Mouse (Mus musculus) neural tube, embryonic 11.5 days (tissue): Measurements from ENCODE around the gene Mslnl. TPM values are rescaled to one million over a fixed set of nuclear protein-coding genes. Genes with fewer than 3 reads are reported as not detected.

Experiments
- ATAC-seq: fragments of 200-750 bp; cut with Nextera tagmentation; 2 replicates; pipeline ENCODE4 v1.8.0; 2017; ENCODE audit warnings: moderate number of reproducible peaks, mild to moderate bottlenecking, moderate TSS enrichment, moderate library complexity; ENCODE audit not compliant: insufficient read depth, low FRiP score, low TSS enrichment
- DNase-seq: peaks from one replicate; pipeline ENCODE4 v3.0.0-alpha.2; 2015; ENCODE audit warnings: low spot score
- H3K27ac ChIP-seq: fragments of 300-500 bp; sonication (generic); 2 replicates; pipeline ENCODE4 v1.5.1; 2014; ENCODE audit warnings: low read depth, mild to moderate bottlenecking, low read length
- H3K27me3 ChIP-seq: fragments of 300-500 bp; sonication (generic); 2 replicates; pipeline ENCODE4 v1.6.1; 2014; ENCODE audit warnings: mild to moderate bottlenecking, low read length, mixed read lengths; ENCODE audit not compliant: control insufficient read depth, insufficient read depth
- H3K36me3 ChIP-seq: fragments of 300-500 bp; sonication (generic); 2 replicates; pipeline ENCODE4 v1.6.1; 2014; ENCODE audit warnings: mild to moderate bottlenecking, low read length, moderate library complexity, mixed read lengths; ENCODE audit not compliant: control insufficient read depth, insufficient read depth
- H3K4me1 ChIP-seq: fragments of 300-500 bp; sonication (generic); 2 replicates; pipeline ENCODE4 v1.6.1; 2014; ENCODE audit warnings: low read length, mixed read lengths; ENCODE audit not compliant: control insufficient read depth, insufficient read depth
- H3K4me2 ChIP-seq: fragments of 300-500 bp; sonication (generic); 2 replicates; pipeline ENCODE4 v1.6.1; 2014; ENCODE audit warnings: low read depth, mild to moderate bottlenecking, moderate library complexity
- H3K4me3 ChIP-seq: fragments of 300-500 bp; sonication (generic); 2 replicates; pipeline ENCODE4 v1.5.1; 2014; ENCODE audit warnings: low read depth, low read length
- H3K9ac ChIP-seq: fragments of 300-500 bp; sonication (generic); 2 replicates; pipeline ENCODE4 v1.6.1; 2014; ENCODE audit warnings: mild to moderate bottlenecking, low read length
- H3K9me3 ChIP-seq: fragments of 300-500 bp; sonication (generic); 2 replicates; pipeline ENCODE4 v1.6.1; 2016; ENCODE audit warnings: low read length; ENCODE audit not compliant: control insufficient read depth
- WGBS: fragments of 180-500 bp; shearing (Covaris S2); extraction: QIAGEN DNeasy Blood & Tissue Kit; methylation state at CpG from one replicate; pipeline ENCODE4 v1.1.7; 2014; 5-methylcytosine and 5-hydroxymethylcytosine counted together
- polyA plus RNA-seq: library from polyadenylated mRNA; unstranded; fragments of >200 nt; fragmentation: Nextera tagmentation; extraction: Ambion mirVana; gene quantifications from 2 replicates; pipeline ENCODE4 v1.2.1, GENCODE M21; 2014

Mslnl gene
- polyA plus RNA-seq, 1 experiment from 2014 or later, result 0.13 TPM

DNA sequence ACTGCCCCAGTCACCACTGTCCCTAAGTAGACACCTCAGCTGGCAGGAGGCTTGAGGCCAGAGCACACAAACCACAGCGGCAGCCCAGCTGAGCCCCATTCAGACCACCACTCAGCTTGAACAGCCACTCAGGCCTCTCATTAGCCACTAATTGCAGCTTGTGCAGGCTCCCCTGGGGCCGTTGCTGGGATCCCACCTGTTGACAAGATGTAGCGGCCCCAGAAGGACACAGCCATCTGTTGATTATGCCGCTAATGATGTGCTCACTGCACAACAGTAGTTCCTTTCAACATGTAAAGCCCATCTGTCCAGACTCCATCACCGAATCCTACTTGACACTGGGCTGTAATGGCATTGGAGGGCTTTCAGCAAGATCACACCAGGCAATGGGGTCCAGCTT lies 30.0 kb downstream of the Mslnl start:
- Histone ChIP-seq H3K9ac (no peak overlapping the region), H3K4me2 (no peak overlapping the region), H3K4me3 (no peak overlapping the region), H3K27me3 (no peaks in the 10 kb centered on the region), H3K36me3 (no peaks in the 10 kb centered on the region), H3K4me1 (no peaks in the 10 kb centered on the region), H3K27ac (no peak overlapping the region), H3K9me3 (no peaks in the 10 kb centered on the region)
- WGBS, result 40% methylated on average over 5 of the region's 5 CpGs
- DNase-seq (peak; percentile 58), ATAC-seq (no peak)

DNA sequence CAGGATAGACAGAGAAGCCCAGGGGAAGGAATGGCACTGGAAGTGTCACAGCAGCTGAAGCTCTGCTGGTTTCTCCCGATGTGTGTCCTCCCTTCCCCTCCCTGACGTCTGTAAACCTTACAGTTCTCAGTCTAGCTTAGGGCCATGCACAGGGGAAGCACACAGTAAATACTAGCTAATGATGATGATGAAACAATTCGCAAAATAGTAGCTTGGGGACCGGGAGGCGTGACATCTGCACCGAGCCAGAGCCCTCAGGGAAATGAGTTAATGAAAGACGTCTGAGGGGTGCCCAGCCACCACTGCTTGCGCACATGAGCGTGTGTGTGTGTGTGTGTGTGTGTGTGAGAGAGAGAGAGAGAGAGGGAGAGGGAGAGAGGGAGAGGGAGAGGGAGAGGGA lies 33.5 kb downstream of the Mslnl start:
- H3K9ac ChIP-seq, result no peak overlapping the region
- H3K4me2 ChIP-seq, result no peak overlapping the region
- no peaks in the 10 kb centered on the region for H3K27me3 ChIP-seq
- 64% methylated on average over 9 of the region's 9 CpGs for WGBS
- H3K4me1 ChIP-seq, result peaks cover 5% of the 10 kb centered on the region
- H3K36me3 ChIP-seq, result no peaks in the 10 kb centered on the region
- no peak overlapping the region for H3K27ac ChIP-seq
- ATAC-seq (no peak), DNase-seq (no peak)
- no peaks in the 10 kb centered on the region for H3K9me3 ChIP-seq
- H3K4me3 ChIP-seq, result no peak overlapping the region

DNA sequence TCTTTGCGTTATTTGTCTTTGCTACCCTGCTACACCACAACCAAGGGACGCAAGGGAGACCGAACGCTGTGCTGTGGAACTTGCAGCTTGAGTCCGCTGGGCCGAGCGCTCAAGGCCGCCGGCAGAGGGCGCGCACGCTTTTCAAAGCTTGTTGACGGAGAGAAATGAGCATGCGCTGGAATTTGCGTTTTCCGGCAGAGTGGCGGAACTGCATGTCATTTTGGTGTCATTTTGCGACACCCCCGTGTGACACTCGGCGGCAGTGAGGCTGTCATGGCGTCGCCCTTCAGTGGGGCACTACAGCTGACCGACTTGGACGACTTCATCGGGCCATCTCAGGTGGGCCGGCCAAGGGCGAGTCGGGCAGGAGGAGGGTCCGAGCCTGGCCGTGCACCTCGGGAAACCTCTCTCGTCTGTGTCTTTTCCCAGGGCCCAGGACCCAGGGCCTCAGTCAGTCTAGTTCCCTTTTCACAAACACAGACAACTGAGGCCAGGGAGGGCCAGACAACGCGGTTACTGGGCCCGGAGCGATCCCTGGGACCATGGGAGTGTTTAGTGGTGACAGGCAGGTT lies 37.8 kb downstream of the Mslnl start, which contains the start of gene Narfl:
TSS of gene Narfl (plus strand) at position 228 of the 572 bp plus-strand sequence.
- ATAC-seq (peak; percentile 75), DNase-seq (peak; percentile 97)
- no peaks in the 10 kb centered on the region for H3K36me3 ChIP-seq
- WGBS, result under 1% methylated on average over 37 of the region's 37 CpGs
- H3K4me2 ChIP-seq, result peak within 1 kb of the TSS; percentile 89
- H3K4me3 ChIP-seq, result peak within 1 kb of the TSS; percentile 74
- H3K27ac ChIP-seq, result 0 out of 2 replicates have a peak within 1 kb of the TSS, but pooled peaks have one; percentile 20
- peaks cover 9% of the 10 kb centered on the region for H3K4me1 ChIP-seq
- peak within 1 kb of the TSS; percentile 82 for H3K9ac ChIP-seq
- H3K27me3 ChIP-seq, result no peaks in the 10 kb centered on the region
- no peaks in the 10 kb centered on the region for H3K9me3 ChIP-seq

DNA sequence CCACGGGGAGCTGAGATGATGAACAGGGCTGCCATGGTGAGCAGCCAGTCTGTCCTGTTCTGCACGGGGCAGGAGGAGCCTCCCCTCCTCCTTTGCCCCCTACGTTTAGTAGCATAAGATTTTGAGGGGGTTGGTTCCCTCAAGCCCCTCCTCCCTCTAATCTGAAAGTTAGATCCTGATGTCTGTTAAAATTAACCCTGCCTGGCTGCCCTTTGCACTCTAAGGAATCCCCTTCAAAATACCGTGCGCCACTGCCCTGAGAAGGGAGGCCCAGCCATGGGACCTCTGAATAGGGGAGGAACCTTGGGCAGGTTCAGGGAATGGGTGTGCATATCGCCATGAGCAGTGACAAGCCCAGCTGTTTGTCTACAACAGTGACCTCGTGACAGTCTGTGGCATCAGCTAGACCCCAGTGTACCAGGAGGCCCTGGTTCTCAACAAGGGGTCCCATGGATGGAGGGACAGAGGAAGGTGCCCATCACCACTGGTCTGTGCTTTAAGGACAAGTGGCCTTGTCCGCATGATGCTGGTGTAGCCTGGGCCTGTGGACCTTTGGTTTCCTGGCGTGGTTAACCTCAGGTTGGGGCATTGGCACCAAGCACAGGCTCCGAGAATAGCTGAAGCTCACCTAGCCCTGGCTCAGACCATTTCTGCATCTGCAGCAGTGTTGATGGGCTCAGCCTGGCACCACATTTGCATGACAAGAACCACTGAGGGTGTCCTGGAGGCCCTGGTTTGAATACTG lies 39.6 kb downstream of the Mslnl start:
- Histone ChIP-seq H3K9me3 (no peaks in the 10 kb centered on the region), H3K27ac (no peak overlapping the region), H3K27me3 (no peaks in the 10 kb centered on the region), H3K4me1 (peaks cover 9% of the 10 kb centered on the region), H3K4me2 (no peak overlapping the region), H3K9ac (no peak overlapping the region), H3K36me3 (no peaks in the 10 kb centered on the region), H3K4me3 (no peak overlapping the region)
- ATAC-seq (no peak), DNase-seq (no peak)
- WGBS, result 82% methylated on average over 10 of the region's 10 CpGs

DNA sequence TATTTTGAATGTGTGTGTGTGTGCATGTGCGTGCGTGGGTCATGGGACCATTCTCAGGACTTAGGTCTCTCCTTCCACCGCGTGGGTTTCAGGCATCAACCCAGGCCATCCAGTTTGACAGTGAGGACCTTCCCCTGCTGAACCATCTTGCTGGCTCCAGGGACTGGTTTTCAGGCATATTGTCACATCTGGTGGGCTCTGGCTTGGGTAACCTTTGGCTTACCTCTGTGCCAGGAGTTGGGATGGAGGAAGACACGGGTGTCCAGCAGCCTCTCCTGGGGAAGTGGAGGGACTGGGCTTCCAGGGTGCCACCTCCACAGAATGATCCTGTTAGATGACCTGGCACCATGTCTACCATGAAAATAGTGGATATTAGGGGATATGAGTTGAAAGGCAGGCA lies 42.1 kb downstream of the Mslnl start:
- H3K4me1 ChIP-seq, result peaks cover 9% of the 10 kb centered on the region
- H3K27ac ChIP-seq, result no peak overlapping the region
- ATAC-seq (no peak), DNase-seq (no peak)
- no peak overlapping the region for H3K9ac ChIP-seq
- no peaks in the 10 kb centered on the region; the same call in 1 of the 2 replicates for H3K36me3 ChIP-seq
- H3K4me3 ChIP-seq, result no peak overlapping the region
- no peaks in the 10 kb centered on the region for H3K9me3 ChIP-seq
- 88% methylated on average over 5 of the region's 5 CpGs for WGBS
- no peaks in the 10 kb centered on the region for H3K27me3 ChIP-seq
- no peak overlapping the region for H3K4me2 ChIP-seq

DNA sequence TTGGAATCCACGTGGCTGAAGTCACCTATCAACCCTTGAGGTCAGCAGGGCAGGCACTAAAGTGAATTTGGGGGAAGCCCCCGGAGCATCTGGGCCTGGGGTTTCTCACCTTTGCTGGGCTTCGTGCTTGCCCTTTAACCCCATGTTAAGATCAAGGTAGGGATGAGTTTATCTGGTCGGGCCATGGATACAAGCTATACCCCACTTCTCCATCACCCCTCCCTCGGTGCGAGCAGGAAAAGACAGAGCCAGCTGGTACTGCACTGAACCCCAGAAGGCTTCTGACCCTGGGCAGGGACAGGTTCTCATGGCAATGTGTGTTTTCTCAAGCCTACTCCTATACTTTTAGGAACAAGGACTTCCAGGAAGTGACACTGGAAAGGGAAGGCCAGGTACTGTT lies 45.5 kb downstream of the Mslnl start:
- no peak for ATAC-seq
- Histone ChIP-seq H3K4me3 (no peak overlapping the region), H3K27ac (no peak overlapping the region), H3K4me1 (peaks cover 10% of the 10 kb centered on the region), H3K9me3 (no peaks in the 10 kb centered on the region), H3K36me3 (peaks cover 3% of the 10 kb centered on the region; the same call in 1 of the 2 replicates), H3K27me3 (no peaks in the 10 kb centered on the region), H3K9ac (no peak overlapping the region), H3K4me2 (no peak overlapping the region)
- DNase-seq, result no peak
- 74% methylated on average over 6 of the region's 6 CpGs for WGBS

DNA sequence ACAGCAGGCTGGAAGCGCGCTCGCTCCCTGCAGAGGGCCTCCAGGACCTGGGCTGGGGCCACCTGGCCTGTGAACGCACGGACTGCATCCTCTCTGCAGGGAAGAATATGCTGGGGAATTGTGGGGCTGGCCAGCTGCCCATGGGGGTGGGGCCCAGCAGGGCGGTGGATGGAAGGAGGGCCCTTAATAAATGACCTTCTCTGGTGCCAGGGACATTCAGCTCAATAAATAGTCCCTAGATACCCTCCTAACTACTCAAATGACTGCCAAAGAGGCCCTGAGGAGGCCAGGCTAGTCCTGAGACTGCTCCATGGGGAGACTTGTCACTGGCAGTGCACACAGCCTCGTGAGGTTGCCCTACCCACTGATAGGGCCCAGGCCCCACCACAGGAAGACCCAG lies 47.2 kb downstream of the Mslnl start:
- no peak for DNase-seq
- ATAC-seq, result no peak
- H3K4me2 ChIP-seq, result no peak overlapping the region

DNA sequence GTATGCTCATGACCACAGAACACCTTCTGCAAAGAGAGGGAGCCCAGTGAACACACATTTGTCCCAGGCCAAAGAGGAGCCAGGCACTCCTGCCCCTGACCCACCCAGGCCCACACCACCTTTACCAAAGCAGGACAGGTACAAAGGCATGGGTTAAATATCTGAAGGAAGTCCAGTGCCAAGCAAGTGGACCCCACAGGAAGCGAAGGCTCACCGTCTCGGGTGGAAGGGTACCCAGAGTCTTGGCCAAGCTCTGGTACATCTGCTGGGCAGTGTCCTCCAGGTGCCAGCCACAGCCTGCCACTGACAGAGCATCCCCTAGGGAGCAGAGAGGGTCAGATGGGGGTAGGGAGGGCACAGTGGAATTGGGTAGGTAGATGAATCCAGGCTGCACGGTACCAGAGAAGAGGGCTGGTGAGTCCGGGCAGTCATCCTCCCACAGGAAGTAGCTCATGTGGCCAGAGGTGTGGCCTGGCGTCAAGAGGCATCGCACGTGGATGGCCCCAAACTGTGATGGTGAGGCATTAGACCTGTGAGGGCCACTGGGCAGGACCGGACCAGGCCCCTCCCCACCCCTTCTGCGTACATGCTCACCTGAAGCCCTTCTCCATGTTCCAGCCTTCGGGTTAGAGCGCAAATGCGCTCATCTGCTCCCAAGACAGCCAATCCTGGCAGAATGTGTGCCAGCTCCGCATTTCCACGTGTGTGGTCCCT lies 48.2 kb downstream of the Mslnl start:
- Histone ChIP-seq H3K36me3 (peaks cover 3% of the 10 kb centered on the region; the same call in 1 of the 2 replicates), H3K27ac (no peak overlapping the region)

More for the DNA sequence above, 47.2 kb downstream of the Mslnl start:
- no peak overlapping the region; the same call in 1 of the 2 replicates for H3K9ac ChIP-seq
- no peaks in the 10 kb centered on the region for H3K27me3 ChIP-seq
- no peaks in the 10 kb centered on the region for H3K9me3 ChIP-seq
- WGBS, result 71% methylated on average over 7 of the region's 7 CpGs
- no peak overlapping the region for H3K27ac ChIP-seq
- H3K36me3 ChIP-seq, result peaks cover 3% of the 10 kb centered on the region; the same call in 1 of the 2 replicates
- H3K4me1 ChIP-seq, result peaks cover 10% of the 10 kb centered on the region
- no peak overlapping the region for H3K4me3 ChIP-seq

More for the DNA sequence above, 48.2 kb downstream of the Mslnl start:
- Histone ChIP-seq H3K4me1 (peaks cover 10% of the 10 kb centered on the region), H3K4me2 (peak overlapping the region; percentile 86), H3K9me3 (no peaks in the 10 kb centered on the region), H3K27me3 (no peaks in the 10 kb centered on the region), H3K9ac (peak overlapping the region; percentile 85; the same call in 1 of the 2 replicates), H3K4me3 (peak overlapping the region; percentile 71)
- 82% methylated on average over 15 of the region's 15 CpGs for WGBS
- no peak for DNase-seq
- ATAC-seq, result no peak
